Mouse (Mus musculus): ENCODE data around the gene Apom.

DNA sequence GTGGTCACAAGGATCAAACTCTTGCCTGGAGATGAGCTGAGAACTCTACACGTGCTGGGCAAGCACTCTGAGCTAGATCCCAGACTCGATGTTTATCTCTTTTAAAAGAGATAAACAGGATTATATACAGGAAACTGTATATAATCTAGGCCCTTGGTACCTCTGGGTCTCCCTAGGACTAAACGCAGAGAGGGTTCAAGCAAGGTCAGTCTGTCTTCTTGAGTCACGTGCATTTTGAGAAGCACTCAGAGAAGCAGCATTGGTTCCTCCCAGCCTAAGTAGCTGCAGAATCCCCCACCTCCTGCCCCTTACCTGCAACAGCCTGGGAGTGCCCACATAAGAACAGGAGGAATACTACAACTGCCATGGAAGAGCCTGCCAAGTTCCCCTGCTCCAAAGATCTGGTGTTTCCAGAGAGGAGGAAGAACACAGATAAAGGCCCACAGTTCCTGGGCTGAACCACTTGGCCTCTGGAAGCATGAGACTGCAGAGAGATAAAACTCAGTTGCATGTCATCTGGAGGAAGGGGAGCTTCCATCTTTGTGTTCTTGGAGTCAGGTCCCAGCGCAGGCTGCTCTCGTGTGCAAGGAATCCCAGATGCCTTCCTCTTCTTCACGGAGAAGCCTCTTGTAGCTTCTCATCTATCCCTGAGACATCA is 46.5 kb downstream of the Apom start, which contains the start of gene Ly6g6f:
- TF ChIP-seq ZC3H11A (IDR thresholded peaks at IDR 0.05; ENCODE audit: borderline replicate concordance, low read depth, low read length) (no peak), MAFK (IDR thresholded peaks at IDR 0.05; ENCODE audit: insufficient read depth, low read depth, low read length) (no peak), CHD2 (IDR thresholded peaks at IDR 0.05; ENCODE audit: low read depth, low read length) (no peak)

Data from ES-E14 (cell line).